Mouse (Mus musculus): ENCODE results near the gene Zc3h8.
A peak's percentile ranks its signal among the peaks of the same experiment; 100 is the strongest.

The Zc3h8 gene

GRCm38 (mm10) chr2:128943538-128944528 lies at the start of gene Zc3h8:
Gene Zc3h8 (minus strand): TSS chr2:128944077.
- DNase-seq (ENCODE audit: low read depth), result peak; percentile 95

DNA sequence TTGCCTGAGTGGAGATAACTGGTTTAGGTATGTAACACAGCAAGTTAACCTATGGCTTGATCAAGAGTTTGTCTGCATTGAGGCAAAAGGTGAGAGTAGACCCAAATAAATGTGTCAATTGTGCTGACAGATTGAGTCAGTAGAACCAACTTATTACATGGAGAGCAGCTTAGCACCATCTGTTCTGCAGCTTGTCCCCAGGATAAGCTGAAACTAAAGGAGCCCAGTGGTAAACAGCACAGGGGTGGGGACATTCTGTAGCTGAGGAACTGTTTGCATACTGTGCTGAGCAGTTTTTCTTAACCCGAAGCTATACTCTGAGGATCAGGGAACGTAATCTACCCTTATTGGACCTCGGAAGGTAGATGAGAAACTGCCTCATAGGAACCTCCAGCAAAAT lies 40.9 kb upstream of the Zc3h8 start:
- DNase-seq (ENCODE audit: low read depth), result no peak

DNA sequence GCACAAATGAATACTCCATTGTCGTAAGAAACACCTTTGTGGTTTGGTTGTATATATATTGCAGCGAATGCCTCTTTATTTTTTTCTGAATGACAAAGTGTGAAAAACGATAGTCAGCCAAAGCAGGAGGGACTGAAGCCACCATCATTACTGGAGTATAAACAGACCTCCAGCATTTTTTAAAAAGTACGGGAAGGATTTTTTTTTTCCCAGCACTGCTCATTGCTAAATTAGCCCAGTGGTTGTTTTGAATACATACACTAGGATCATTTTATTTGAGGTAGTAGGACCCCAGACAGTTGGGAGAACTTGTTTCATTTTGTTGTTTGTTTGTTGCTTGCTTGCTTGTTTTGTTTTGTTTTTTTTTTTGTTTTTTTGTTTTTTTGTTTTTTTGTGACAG lies 31.7 kb upstream of the Zc3h8 start:
- DNase-seq (ENCODE audit: low read depth), result no peak

DNA sequence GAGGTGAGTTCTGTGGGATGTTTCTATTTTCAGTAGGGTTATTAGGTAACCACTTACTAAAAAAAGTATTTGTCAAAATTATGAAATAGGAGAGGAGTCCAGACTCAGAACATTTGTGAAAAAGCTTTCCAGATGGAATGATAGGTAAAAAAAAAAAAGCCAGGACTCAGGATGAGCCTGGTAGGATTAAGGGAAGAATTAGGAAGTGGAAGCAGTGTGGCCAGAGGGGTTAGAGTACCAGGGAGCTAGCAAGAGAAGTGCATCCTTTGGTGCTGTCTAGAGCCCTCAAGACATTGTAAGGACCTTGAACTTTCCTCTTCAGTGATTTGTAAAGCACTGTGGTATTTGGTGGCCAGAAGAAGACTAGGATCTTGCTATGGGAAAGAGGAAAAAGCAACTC lies 28.4 kb upstream of the Zc3h8 start:
- no peak for DNase-seq (ENCODE audit: low read depth)

DNA sequence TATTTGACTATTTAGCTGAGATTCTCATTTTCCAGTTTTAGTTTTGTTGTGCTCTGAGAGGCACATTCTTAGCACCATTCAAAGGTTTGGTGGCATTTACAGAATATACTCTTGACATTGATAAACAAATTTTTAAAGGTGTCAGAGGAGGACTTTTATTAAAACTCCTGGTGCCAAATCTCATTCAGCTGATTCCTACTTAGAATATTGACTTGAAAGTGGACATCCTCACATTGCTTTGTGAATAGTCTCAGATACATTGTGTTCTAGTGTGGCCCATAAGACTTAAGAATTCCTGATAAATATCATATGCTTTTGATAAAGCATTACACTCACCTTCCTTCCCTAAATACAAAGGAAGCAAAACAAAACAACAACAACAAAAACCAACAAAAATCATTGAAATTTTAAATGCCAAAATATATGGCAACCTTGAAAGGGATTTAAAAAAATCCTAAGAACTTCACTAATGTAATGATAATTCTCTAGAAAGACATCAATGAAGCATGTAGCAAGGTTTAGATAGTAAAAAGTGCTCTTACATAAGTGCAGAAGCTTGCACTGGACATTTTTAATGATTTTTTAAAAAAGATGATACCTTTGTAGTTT lies 24.7 kb upstream of the Zc3h8 start:
- DNase-seq (ENCODE audit: low read depth), result no peak

DNA sequence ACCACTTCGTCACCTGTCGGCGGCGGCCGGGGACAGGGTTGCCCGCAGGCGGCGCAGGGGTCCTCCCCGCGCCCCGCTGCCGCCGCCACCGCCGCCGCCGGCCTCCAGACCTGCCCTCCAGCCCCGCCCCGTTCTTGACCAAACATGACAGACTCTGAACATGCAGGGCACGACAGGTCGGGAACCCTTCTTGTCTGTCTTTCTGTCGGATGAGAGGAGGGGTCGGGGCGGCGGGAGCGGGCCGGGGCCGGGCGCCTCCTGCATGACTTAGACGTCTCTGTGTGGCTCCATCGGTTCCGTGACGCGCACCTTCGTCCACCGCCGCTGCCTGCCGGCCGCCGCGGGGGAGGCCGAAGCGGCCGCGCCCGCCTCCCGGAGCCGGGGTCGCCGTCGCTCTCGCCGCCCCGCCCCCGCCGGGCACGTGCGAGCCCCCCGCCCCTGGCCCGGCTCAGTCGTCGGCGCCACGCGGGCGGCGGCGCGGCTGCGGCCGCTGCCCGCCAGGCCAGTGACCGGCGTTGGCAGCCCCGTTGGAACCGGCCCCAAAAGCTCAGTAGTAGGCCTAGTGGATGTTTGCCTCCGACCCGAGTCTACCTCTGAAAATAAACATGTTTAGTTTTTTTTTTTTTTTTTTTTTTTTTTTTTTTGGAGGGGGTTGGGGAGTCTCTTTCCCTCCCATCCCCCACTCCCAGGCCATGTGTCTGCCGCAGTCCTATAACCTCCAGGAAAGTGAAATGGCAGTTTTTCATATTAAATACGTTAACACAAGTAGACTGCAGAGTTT lies 24.0 kb upstream of the Zc3h8 start, which contains the start of gene Gm10762:
Gene Gm10762, minus strand, starts transcription at position 65 of the 781 bp plus-strand sequence.
- no peak for DNase-seq (ENCODE audit: low read depth)

GRCm38 (mm10) chr2:128966641-128967580 lies 23.0 kb upstream of the Zc3h8 start, which contains the start of gene Zc3h6:
Gene Zc3h6 (plus strand): TSS chr2:128967402.
- peak; percentile 97 for DNase-seq (ENCODE audit: low read depth)

GRCm38 (mm10) chr2:128966236-128966635 lies 22.4 kb upstream of the Zc3h8 start:
- DNase-seq (ENCODE audit: low read depth), result no peak

GRCm38 (mm10) chr2:128965505-128966105 lies 21.7 kb upstream of the Zc3h8 start:
- DNase-seq (ENCODE audit: low read depth), result no peak

- no peak for DNase-seq (ENCODE audit: low read depth)
Measured at GRCm38 (mm10) chr2:128954186-128954585, 10.3 kb upstream of the Zc3h8 start.

DNA sequence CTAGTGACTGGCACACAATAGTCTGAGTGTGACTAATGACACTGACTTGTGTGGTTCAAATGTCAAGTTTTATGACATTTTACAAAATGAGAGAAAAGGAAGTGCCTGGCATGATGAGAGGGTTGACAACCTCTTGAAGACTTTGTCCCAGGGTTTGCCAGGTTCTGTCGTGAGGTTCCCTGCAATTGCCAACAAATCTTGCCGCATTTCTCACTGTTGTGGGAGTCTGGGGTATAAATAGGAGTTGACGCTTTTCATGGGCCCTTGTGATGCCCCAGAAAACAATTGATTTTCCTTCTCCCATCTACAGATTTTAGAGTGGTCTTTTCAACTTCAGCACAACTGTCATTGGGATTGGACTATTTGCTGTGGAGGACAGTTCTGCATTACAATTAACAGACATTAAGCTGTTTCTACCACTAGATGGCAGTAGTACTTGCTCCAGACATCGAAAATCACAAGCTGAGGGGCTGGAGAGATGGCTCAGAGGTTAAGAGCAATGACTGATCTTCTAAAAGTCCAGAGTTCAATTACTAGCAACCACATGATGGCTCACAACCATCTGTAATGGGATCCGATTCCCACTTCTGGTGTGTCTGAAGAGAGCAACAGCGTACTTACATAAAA lies 4.2 kb upstream of the Zc3h8 start:
- DNase-seq (ENCODE audit: low read depth), result peak; percentile 46

DNA sequence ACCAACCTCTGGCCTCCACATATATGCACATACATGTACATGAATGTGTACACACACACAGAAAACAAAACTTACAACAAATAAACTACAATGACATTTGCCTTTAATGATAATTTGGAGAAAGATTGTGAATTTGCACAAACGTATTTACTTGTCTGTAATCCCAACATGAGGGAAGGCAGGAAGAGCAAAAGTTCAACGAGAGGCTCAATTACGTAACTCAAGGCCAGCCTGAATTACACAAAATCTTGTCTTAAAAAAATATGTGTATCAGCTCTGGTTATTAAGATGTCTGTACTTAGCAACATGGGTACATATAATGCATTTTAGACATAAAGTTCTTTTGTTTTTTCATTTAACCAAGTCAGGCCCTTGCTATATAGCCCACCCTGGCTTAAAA lies 7.6 kb downstream of the Zc3h8 start:
- DNase-seq (ENCODE audit: low read depth), result no peak

- no peak for DNase-seq (ENCODE audit: low read depth)
Measured at GRCm38 (mm10) chr2:128930704-128931103, 13.2 kb downstream of the Zc3h8 start.

- no peak for DNase-seq (ENCODE audit: low read depth)
Measured at GRCm38 (mm10) chr2:128928446-128928845, 15.4 kb downstream of the Zc3h8 start.

DNA sequence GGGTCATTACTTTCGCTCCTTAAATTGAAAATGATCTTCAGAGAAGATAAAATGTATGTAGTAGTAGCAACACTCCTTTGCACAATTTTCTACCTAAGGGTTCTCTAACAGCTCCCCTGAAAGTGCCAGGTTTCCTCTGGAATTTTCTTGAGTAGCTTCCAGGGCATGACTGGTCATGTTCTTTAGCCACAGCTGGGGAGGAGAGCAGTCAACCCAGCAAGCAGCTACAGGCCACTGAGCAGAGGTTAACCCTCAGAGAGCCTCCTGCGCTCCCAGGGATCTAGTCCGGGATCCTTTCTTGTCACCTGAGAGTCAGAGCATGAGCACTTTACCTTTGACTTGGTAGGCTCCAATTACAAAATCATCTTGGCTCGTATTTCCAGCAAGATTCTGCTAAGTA lies 19.1 kb downstream of the Zc3h8 start:
- no peak for DNase-seq (ENCODE audit: low read depth)

GRCm38 (mm10) chr2:128916528-128916927 lies 27.3 kb downstream of the Zc3h8 start:
- DNase-seq (ENCODE audit: low read depth), result no peak

DNA sequence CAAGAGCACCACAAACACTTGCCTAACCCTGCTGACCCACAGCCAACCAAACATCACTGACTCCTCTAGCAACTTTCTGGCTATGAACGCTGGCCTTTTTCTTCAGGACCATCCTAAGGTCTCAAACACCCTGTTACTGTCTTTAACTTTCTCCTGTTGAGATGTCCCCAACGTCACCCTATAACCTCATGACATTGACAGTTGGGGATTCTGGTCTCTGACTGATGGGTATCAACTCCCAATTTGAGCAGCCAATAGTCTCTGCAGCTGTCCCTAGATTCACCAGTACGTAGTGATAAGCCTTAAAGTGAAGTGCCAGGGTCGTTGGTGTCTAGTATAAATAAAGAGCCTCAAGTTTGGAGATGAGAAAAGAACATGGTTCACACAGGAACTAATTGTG lies 28.9 kb downstream of the Zc3h8 start:
- no peak for DNase-seq (ENCODE audit: low read depth)

DNA sequence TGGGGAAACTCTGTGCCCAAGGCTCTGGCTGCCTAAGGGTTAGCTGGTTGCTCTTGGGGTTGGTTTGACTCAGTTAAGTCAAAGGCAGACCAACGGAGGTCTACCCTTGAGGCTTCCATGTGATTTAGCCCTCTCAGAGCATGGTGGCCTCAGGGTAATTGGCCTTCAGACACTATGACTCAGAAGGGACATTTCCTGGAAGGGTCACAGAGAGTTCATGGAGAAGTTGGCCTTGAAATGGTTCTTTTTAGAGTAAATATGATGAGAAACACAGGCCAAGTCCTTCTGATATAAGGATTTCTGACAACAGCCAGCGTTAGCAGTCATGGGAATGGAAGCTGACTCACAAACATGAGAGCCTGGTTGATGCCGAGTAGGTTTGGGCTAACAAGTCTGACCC lies 40.2 kb downstream of the Zc3h8 start:
- no peak for DNase-seq (ENCODE audit: low read depth)

- no peak for DNase-seq (ENCODE audit: low read depth)
Measured at GRCm38 (mm10) chr2:128902843-128903242, 41.0 kb downstream of the Zc3h8 start.

DNA sequence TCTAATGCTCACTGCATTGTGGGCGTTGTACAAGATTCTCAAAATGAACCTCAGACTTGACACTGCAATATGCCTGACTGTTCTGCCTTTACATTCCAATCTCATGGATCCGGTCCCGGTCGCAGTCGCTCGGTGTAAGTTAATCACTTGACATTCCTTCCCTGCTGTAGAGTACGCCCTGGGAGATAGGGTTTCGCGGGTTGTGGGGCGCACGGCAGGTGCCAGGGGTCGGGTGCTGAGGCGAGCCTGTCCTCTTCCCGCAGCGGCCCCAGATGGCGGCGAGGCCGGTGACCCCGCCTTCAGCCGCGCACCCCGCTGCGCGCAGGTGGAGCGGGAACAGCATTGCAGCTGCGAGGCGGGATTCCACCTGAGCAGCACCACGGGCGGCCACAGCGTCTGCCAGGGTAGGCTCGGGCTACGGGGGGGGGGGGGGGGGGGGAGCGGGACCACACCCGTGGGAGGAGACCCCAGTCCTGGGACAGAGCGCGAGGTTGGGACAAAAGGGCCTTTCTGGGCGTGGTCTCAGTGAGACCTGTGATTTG lies 51.6 kb downstream of the Zc3h8 start:
- no peak for DNase-seq (ENCODE audit: low read depth)

All from c-Kit-positive CD71-negative TER-119-negative erythroid progenitor cells, embryonic 14.5 days (primary cell).